Mouse (Mus musculus) embryonic facial prominence, embryonic 11.5 days (tissue): Measurements from ENCODE around the gene Fnip2. TPM values are rescaled to one million over a fixed set of nuclear protein-coding genes. Genes with fewer than 3 reads are reported as not detected.

ENCODE experiments used
- ATAC-seq: fragments of 200-750 bp; cut with Nextera tagmentation; replicated peaks from 2 replicates; pipeline ENCODE4 v1.8.0; 2017; ENCODE audit warnings: low read depth; ENCODE audit not compliant: insufficient number of reproducible peaks, low FRiP score, low TSS enrichment
- DNase-seq: peaks from one replicate; pipeline ENCODE4 v3.0.0-alpha.2; 2015; ENCODE audit warnings: low spot score
- H3K27ac ChIP-seq: fragments of 300-500 bp; sonication (generic); replicated peaks from 2 replicates; pipeline ENCODE4 v1.5.1; 2014; ENCODE audit warnings: mild to moderate bottlenecking, low read depth, low read length, control low read depth
- H3K27me3 ChIP-seq: fragments of 300-500 bp; sonication (generic); 2 replicates; pipeline ENCODE4 v1.6.1; 2014; ENCODE audit warnings: mild to moderate bottlenecking, low read length, moderate library complexity, mixed read lengths; ENCODE audit not compliant: control insufficient read depth, insufficient read depth
- H3K36me3 ChIP-seq: fragments of 300-500 bp; sonication (generic); replicated peaks from 2 replicates; pipeline ENCODE4 v1.6.1; 2014; ENCODE audit warnings: low read depth, mild to moderate bottlenecking, low read length, moderate library complexity, mixed read lengths; ENCODE audit not compliant: control insufficient read depth, insufficient read depth
- H3K4me1 ChIP-seq: fragments of 300-500 bp; sonication (generic); 2 replicates; pipeline ENCODE4 v1.6.1; 2014; ENCODE audit warnings: low read length, mixed read lengths; ENCODE audit not compliant: control insufficient read depth, insufficient read depth
- H3K4me2 ChIP-seq: fragments of 300-500 bp; sonication (generic); 2 replicates; pipeline ENCODE4 v1.6.1; 2014; ENCODE audit warnings: low read depth, mild to moderate bottlenecking, control low read depth, low read length, moderate library complexity
- H3K4me3 ChIP-seq: fragments of 300-500 bp; sonication (generic); 2 replicates; pipeline ENCODE4 v1.5.1; 2014; ENCODE audit warnings: low read depth, low read length, control low read depth
- H3K9ac ChIP-seq: fragments of 300-500 bp; sonication (generic); replicated peaks from 2 replicates; pipeline ENCODE4 v1.6.1; 2014; ENCODE audit warnings: mild to moderate bottlenecking, control low read depth, low read length
- H3K9me3 ChIP-seq: fragments of 300-500 bp; sonication (generic); replicated peaks from 2 replicates; pipeline ENCODE4 v1.6.1; 2016; ENCODE audit warnings: mild to moderate bottlenecking, low read length, inconsistent platforms, mixed read lengths; ENCODE audit not compliant: control insufficient read depth
- WGBS: fragments of 180-500 bp; shearing (Covaris S2); extraction: QIAGEN DNeasy Blood & Tissue Kit; methylation state at CpG from one replicate; pipeline ENCODE4 v1.1.7; 2014; 5-methylcytosine and 5-hydroxymethylcytosine counted together
- polyA plus RNA-seq: library from polyadenylated mRNA; unstranded; fragments of >200 nt; fragmentation: Nextera tagmentation; extraction: Ambion mirVana; gene quantifications from 2 replicates; pipeline ENCODE4 v1.2.1, GENCODE M21; 2014

Fnip2 gene
- polyA plus RNA-seq, 1 experiment from 2014 or later = 4.5 TPM

DNA sequence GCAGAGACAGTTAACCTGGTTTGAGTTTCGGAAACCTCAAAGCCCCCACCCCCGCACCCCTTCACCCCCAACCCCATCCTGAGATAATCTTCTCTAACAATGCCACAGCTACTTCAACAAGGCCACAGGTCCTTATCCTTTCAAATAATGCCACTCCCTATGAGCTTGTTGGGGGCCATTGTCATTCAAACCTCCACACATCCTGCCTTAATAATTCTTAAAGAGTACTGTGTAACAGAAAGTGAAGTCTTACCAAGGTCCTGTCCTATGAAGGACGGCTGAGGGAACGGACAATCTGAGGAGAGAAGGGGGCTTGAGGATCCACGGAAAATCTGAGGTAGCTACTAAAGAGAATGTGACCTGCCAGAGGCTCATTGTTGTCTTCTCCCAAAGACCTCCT lies 132.6 kb downstream of the Fnip2 start:
- H3K9me3 ChIP-seq = no peaks in the 10 kb centered on the region
- no peaks in the 10 kb centered on the region for H3K36me3 ChIP-seq
- DNase-seq (no peak), ATAC-seq (no peak)
- H3K4me3 ChIP-seq = no peak overlapping the region
- 45% methylated on average over 5 of the region's 5 CpGs for WGBS
- H3K27me3 ChIP-seq = no peaks in the 10 kb centered on the region
- H3K27ac ChIP-seq = no peak overlapping the region
- no peak overlapping the region for H3K4me2 ChIP-seq
- no peaks in the 10 kb centered on the region for H3K4me1 ChIP-seq
- no peak overlapping the region for H3K9ac ChIP-seq

DNA sequence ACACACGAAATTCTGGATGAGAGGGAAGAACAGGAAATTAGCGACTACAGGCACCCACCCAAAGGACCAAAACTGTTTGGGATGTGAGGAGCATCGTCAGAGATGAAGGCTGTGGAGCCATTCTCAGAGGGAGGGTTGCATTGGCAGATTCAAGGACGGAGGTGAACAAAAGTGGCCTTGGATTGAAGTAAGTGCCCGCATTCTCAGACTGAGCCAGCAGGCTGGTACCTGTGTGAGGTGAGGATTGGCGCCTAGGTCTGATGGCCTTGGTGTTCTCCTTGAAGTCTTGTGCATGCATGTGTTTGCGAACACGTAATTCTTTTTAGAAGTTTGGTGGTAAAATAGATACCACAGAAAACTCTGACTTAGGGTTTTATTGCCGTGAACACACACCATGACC lies 133.2 kb downstream of the Fnip2 start:
- Histone ChIP-seq H3K9me3 (no peaks in the 10 kb centered on the region), H3K4me1 (no peaks in the 10 kb centered on the region), H3K27me3 (no peaks in the 10 kb centered on the region), H3K9ac (no peak overlapping the region), H3K4me2 (no peak overlapping the region), H3K4me3 (no peak overlapping the region), H3K27ac (no peak overlapping the region), H3K36me3 (no peaks in the 10 kb centered on the region)
- 79% methylated on average over 9 of the region's 9 CpGs for WGBS
- no peak for ATAC-seq
- DNase-seq = no peak

DNA sequence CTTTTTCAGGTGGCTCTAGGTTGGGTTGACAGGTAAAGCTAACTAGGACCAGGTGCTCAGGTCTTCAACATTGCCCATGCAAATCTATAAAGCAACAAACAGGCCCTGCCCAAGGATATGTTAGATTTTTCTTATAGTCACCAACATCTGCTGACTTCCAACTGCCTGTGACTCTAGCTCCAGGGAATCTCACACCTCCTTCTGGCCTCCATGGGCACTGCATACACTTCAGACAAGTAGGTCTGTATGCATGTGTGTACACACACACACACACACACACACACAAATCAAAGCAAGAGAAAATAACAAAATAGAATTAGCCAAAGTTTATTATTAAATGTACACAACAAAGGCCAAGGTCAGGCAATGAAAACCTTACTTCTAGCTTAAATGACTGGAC lies 134.0 kb downstream of the Fnip2 start:
- Histone ChIP-seq H3K27ac (no peak overlapping the region), H3K27me3 (no peaks in the 10 kb centered on the region), H3K4me3 (no peak overlapping the region), H3K9ac (no peak overlapping the region), H3K4me1 (no peaks in the 10 kb centered on the region), H3K4me2 (no peak overlapping the region), H3K36me3 (no peaks in the 10 kb centered on the region), H3K9me3 (no peaks in the 10 kb centered on the region)
- DNase-seq = peak; percentile 23
- no peak for ATAC-seq

DNA sequence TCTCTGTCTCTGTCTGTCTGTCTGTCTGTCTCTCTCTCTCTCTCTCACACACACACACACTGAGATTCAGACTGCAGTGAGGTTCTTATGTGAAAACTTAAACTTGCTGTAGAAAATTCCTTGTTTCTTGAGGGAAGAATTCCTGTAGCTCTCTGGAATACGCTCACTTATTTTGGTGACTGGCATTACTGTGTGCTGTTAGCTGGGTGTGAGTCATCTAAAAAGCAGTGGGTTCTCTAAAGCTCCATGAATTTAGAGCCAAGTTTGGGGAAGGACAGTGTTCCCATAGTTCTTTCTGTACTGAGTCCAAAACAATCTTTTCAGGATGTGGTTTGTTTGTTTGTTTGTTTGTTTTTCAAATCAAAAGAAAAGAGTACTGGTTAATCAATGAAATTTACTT lies 142.2 kb downstream of the Fnip2 start:
- Histone ChIP-seq H3K9me3 (no peaks in the 10 kb centered on the region), H3K4me3 (no peak overlapping the region), H3K36me3 (no peaks in the 10 kb centered on the region), H3K4me2 (no peak overlapping the region), H3K27me3 (no peaks in the 10 kb centered on the region), H3K27ac (no peak overlapping the region), H3K9ac (no peak overlapping the region), H3K4me1 (no peaks in the 10 kb centered on the region)
- 86% methylated on average over 1 of the region's 1 CpGs for WGBS
- ATAC-seq (no peak), DNase-seq (no peak)

DNA sequence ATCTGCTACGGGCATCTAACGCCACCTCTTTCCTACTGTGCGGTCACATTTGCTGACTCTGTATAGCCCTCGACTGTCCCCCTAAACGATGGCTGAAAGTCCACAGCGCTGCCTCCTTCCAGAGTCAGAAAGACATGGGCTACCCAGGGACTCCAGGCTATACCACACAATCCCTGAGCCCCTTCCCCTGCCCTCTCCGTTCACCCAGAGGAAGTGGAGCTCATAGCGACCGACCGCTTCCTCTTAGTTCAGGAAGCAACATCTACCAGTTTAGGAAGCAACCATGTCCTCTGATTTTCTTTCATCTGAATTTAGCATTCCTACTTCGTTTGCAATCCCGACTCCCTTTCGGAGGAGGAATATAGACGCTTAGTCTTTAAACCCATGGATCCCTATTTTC lies 148.7 kb downstream of the Fnip2 start:
- Histone ChIP-seq H3K9me3 (no peaks in the 10 kb centered on the region), H3K4me3 (no peak overlapping the region), H3K9ac (no peak overlapping the region), H3K36me3 (no peaks in the 10 kb centered on the region), H3K27me3 (no peaks in the 10 kb centered on the region), H3K27ac (no peak overlapping the region), H3K4me2 (no peak overlapping the region), H3K4me1 (no peaks in the 10 kb centered on the region)
- no peak for ATAC-seq
- no peak for DNase-seq
- WGBS = 91% methylated on average over 14 of the region's 14 CpGs

DNA sequence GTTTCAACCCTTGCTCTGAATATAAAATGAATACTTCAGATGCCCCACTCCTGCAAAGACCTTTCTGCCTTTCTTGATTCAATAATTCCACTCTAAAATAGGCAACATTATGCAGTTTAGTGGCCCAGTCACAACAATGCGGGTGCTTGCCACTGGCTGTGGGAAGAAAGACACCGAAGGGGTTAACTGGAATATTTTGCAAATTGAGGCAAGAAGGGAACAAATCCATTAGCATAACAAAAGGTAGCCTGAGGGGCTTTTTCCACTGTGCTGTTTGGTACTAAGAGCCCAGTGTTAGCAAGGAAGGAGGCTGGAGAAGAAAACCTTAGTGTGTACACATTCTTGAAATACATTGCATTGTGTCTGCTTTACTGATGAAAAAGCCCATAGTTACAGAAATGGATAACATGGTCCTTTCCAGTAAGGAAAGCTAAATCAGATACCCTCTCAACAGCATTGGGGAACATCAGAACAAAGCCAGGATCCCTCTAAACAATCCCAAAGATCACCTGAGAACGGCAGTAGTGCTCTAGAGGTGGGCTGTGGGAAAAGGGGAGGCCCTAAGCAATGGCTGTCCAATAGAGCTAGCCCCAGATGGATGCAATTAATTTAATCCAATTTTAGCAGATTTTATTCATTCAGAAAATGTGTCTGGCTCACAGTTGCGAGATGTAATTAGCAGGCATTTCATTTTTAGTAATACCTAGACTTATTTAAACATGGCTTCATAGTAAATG lies 150.5 kb downstream of the Fnip2 start:
- peak; percentile 69 for DNase-seq
- H3K4me3 ChIP-seq = no peak overlapping the region

DNA sequence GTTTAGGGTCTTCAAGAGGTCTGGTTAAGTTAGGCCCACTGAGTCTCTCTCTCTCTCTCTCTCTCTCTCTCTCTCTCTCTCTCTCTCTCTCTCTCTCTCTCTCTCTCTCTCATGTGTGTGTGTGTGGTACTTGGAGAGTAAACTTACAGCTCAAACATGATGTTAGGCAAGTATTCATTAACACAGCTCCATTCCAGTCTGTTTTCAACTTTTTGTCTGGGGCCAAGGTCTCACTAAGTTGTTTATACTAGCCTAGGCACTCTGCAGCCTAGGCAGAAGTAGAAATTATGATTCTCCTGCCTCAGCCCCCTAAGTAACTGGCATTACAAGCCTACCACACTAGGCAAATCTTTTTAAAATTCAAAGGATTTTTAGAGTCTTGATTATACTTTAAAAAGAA lies 151.7 kb downstream of the Fnip2 start:
- Histone ChIP-seq H3K36me3 (no peaks in the 10 kb centered on the region), H3K4me3 (no peak overlapping the region), H3K4me1 (no peaks in the 10 kb centered on the region), H3K27ac (no peak overlapping the region), H3K9ac (no peak overlapping the region), H3K4me2 (no peak overlapping the region), H3K27me3 (no peaks in the 10 kb centered on the region), H3K9me3 (no peaks in the 10 kb centered on the region)
- ATAC-seq (no peak), DNase-seq (no peak)

More for the DNA sequence above, 150.5 kb downstream of the Fnip2 start:
- ATAC-seq = peak; percentile 81; the same call in 1 of the 2 replicates
- Histone ChIP-seq H3K27me3 (no peaks in the 10 kb centered on the region), H3K4me2 (no peak overlapping the region), H3K27ac (no peak overlapping the region), H3K9ac (no peak overlapping the region), H3K9me3 (no peaks in the 10 kb centered on the region), H3K36me3 (no peaks in the 10 kb centered on the region), H3K4me1 (no peaks in the 10 kb centered on the region)
- 29% methylated on average over 4 of the region's 4 CpGs for WGBS

DNA sequence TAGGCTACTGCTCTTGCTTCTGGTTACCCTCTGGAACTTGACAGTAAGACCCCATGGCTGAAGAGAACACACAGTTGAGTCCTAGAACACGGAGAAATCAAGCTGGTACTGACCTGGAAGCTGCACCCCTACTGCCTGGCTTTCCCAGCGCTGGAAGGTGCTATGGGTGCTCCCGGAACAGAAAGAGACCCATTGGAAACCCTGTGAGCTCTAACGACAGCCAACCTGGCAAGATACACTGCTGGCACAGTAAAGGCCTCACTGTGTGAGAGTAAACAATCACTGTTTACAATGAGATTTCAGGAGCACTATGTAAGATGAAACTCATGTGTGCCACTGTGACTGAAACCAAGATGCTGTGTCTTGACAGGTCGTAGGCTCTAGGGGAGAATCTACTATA lies 152.5 kb downstream of the Fnip2 start:
- DNase-seq = no peak
- Histone ChIP-seq H3K4me2 (no peak overlapping the region), H3K27ac (no peak overlapping the region), H3K9me3 (no peaks in the 10 kb centered on the region), H3K4me1 (no peaks in the 10 kb centered on the region), H3K27me3 (no peaks in the 10 kb centered on the region), H3K9ac (no peak overlapping the region), H3K36me3 (no peaks in the 10 kb centered on the region), H3K4me3 (no peak overlapping the region)
- 81% methylated on average over 5 of the region's 5 CpGs for WGBS
- ATAC-seq = no peak
